Mouse (Mus musculus): ENCODE measurements around the gene Foxl2. TPM values are rescaled to one million over a fixed set of nuclear protein-coding genes. Genes with fewer than 3 reads are reported as not detected.
A peak's percentile ranks its signal among the peaks of the same experiment; 100 is the strongest.

Foxl2 gene
- polyA plus RNA-seq (2014; fragmentation: Nextera tagmentation; extraction: Ambion mirVana): not detected in 2 replicates

DNA sequence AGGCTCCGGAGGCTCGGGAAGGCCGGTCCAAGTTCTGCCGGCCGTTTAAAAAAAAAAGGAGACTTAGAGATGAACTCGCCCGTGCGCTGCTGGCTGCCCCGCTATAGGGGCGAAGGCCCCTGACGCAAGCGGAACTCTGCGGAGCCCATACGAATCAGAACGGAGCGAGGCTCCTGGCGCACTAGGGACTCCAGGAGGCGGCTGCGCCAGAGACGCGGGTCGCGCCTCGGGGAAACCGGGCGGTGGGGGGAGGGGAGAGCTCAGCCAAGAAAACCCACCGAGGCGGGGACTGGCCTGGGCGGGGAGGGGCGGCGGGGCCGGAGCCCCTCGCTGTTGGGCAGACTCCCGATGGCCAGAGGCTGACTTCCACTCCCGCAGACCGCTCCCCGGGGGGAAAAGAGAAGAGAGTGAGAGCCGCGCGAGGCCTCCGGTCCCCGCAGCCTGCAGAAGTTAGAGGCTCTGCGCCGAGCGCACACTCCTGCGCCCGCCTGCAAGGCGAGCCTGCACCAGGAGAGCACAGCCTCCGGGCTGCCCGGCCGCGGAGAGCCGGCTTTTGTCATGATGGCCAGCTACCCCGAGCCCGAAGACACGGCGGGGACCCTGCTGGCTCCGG lies at the start of gene Foxl2:
Gene Foxl2 (plus strand): TSS at position 186 of the 613 bp plus-strand sequence.
- no peak within 1 kb of the TSS for H3K9ac ChIP-seq (ENCODE audit: low read depth, low read length)
- H3K4me1 ChIP-seq (ENCODE audit: control insufficient read depth, insufficient read depth, low read length): peaks cover 25% of the 10 kb centered on the region
- 0 out of 2 replicates have a peak, but pooled peaks have one; percentile 33 for ATAC-seq (replicated peaks; ENCODE audit: insufficient number of reproducible peaks, low FRiP score, low TSS enrichment)
- no peak within 1 kb of the TSS for H3K27ac ChIP-seq (ENCODE audit: low read depth, low read length)
- H3K4me2 ChIP-seq: peak within 1 kb of the TSS; percentile 93
- peak within 1 kb of the TSS; percentile 52 for H3K4me3 ChIP-seq (ENCODE audit: low read depth, low read length)
- H3K36me3 ChIP-seq (ENCODE audit: control insufficient read depth, insufficient read depth, low read length): no peaks in the 10 kb centered on the region
- peaks cover 94% of the 10 kb centered on the region for H3K27me3 ChIP-seq (ENCODE audit: control insufficient read depth, insufficient read depth, low read length)
- no peaks in the 10 kb centered on the region for H3K9me3 ChIP-seq (replicated peaks; ENCODE audit: control insufficient read depth, low read length)
- 0% methylated on average over 50 of the region's 58 CpGs for WGBS (ENCODE audit: insufficient replicate concordance)

DNA sequence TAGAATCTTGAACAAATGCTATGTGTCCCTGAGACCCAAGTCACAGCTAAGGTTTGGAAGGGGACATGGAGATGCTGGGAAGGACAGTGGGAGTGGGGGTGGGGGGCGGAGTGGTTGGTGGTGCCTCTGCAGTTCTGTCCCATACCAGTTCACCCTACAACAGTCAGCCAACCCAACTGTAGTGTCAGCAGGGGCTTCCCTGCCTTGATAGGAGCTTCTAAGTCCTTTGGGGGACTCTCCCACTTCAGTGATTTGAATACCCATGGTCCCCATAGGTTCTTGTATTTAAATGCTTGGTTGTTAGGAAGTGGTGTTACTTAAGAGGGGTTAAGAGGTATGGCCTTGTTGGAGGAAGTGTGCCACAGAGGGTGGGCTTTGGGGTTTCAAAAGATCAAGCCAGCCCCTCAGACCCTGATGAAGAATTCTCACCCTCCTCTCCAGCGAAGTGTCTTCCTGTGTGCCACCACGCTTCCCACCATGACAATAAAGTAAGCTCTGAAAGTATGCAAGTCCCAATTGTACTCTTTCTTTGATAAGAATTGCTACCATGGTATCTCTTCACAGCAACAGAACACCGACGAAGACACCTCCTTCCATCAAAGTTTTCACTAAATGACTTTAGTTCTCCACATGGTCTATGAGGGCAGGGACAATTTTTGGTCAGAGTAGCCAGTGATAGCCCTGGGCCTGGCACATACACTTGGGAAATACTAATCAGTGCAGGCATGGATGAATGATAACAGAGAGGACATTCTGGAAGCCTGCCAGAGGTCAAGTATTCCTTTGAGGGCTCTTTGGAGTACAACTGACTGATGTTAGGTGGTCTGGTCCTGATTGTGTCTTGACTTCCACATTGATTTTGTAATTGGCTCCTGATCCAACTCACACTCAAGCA lies 34.2 kb upstream of the Foxl2 start:
- Histone ChIP-seq H3K36me3 (ENCODE audit: control insufficient read depth, insufficient read depth, low read length) (no peaks in the 10 kb centered on the region), H3K4me2 (no peak overlapping the region), H3K9me3 (replicated peaks; ENCODE audit: control insufficient read depth, low read length) (no peaks in the 10 kb centered on the region), H3K4me1 (ENCODE audit: control insufficient read depth, insufficient read depth, low read length) (peaks cover 4% of the 10 kb centered on the region; the same call in 1 of the 2 replicates), H3K9ac (ENCODE audit: low read depth, low read length) (no peak overlapping the region), H3K4me3 (ENCODE audit: low read depth, low read length) (no peak overlapping the region), H3K27ac (ENCODE audit: low read depth, low read length) (no peak overlapping the region), H3K27me3 (ENCODE audit: control insufficient read depth, insufficient read depth, low read length) (no peaks in the 10 kb centered on the region)
- ATAC-seq (replicated peaks; ENCODE audit: insufficient number of reproducible peaks, low FRiP score, low TSS enrichment): no peak
- 86% methylated on average over 5 of the region's 5 CpGs for WGBS (ENCODE audit: insufficient replicate concordance)

DNA sequence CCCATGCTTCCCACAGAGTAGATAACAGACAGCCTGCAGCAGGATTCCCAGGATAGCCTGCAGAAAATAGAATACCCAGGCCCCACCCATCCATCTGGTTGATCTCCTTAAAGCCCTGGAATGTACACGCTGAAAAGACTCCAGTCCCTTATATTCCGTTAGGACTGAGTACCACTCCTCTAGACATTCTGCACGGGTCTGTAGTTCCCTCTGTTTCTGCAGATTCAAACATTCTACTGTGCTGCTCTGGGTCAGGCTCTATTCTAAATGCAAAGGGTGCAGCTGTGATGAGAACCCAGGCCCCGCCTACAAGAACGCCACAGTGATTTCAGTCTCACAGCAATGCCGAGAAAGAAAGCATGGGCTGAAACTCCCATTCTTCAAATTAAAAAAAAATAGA lies 32.0 kb upstream of the Foxl2 start:
- ATAC-seq (replicated peaks; ENCODE audit: insufficient number of reproducible peaks, low FRiP score, low TSS enrichment): no peak
- Histone ChIP-seq H3K4me2 (peak overlapping the region; percentile 5; the same call in 1 of the 2 replicates), H3K4me1 (ENCODE audit: control insufficient read depth, insufficient read depth, low read length) (peaks cover 4% of the 10 kb centered on the region; the same call in 1 of the 2 replicates), H3K27ac (ENCODE audit: low read depth, low read length) (no peak overlapping the region), H3K9me3 (replicated peaks; ENCODE audit: control insufficient read depth, low read length) (no peaks in the 10 kb centered on the region), H3K36me3 (ENCODE audit: control insufficient read depth, insufficient read depth, low read length) (no peaks in the 10 kb centered on the region), H3K27me3 (ENCODE audit: control insufficient read depth, insufficient read depth, low read length) (no peaks in the 10 kb centered on the region), H3K4me3 (ENCODE audit: low read depth, low read length) (no peak overlapping the region), H3K9ac (ENCODE audit: low read depth, low read length) (no peak overlapping the region)
- 25% methylated on average over 6 of the region's 6 CpGs for WGBS (ENCODE audit: insufficient replicate concordance)

DNA sequence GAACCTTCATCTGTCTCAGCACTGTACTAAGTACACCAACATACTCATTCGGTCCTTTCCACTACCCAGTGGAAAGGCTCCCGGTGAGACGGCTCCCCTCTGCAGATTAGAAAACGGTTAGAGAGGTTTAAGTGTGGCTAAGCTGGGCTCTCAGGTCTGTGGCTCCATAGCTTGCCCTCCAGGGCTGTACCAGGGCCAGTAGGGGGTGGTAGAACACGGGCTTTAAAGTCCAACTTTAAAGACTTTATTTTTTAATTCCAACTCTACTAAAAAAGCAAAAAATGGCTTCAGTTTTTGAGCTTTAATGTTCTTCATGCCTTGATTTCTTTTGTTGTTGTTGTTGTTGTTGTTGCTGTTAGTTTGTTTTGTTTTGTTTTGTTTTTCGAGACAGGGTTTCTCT lies 30.9 kb upstream of the Foxl2 start:
- no peak for ATAC-seq (replicated peaks; ENCODE audit: insufficient number of reproducible peaks, low FRiP score, low TSS enrichment)
- WGBS (ENCODE audit: insufficient replicate concordance): 45% methylated on average over 6 of the region's 6 CpGs
- Histone ChIP-seq H3K4me2 (no peak overlapping the region), H3K27ac (ENCODE audit: low read depth, low read length) (no peak overlapping the region), H3K4me3 (ENCODE audit: low read depth, low read length) (no peak overlapping the region), H3K4me1 (ENCODE audit: control insufficient read depth, insufficient read depth, low read length) (peaks cover 4% of the 10 kb centered on the region; the same call in 1 of the 2 replicates), H3K9me3 (replicated peaks; ENCODE audit: control insufficient read depth, low read length) (no peaks in the 10 kb centered on the region), H3K36me3 (ENCODE audit: control insufficient read depth, insufficient read depth, low read length) (no peaks in the 10 kb centered on the region), H3K27me3 (ENCODE audit: control insufficient read depth, insufficient read depth, low read length) (no peaks in the 10 kb centered on the region), H3K9ac (ENCODE audit: low read depth, low read length) (no peak overlapping the region)

DNA sequence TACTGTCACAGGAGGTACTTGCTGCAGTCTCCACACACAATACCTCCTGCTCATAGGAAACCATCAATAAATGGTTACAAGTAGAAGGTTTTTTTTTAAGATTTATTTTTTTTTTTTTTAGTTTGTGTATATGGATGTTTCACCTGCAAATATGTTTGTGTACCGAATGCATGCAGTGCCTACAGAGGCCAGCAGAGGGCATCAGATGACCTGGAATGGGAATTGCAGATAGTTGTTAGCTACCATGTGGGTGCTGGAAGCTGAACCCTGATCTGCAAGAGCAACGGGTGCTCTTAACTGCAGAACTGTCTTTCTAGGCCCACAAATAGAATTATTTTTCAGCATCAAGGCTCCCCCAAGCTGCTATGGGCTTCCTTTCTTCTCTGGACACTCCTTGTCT lies 25.6 kb upstream of the Foxl2 start:
- no peak for ATAC-seq (replicated peaks; ENCODE audit: insufficient number of reproducible peaks, low FRiP score, low TSS enrichment)
- 0 out of 2 replicates have a peak, but pooled peaks cover 3% of the 10 kb centered on the region for H3K4me1 ChIP-seq (ENCODE audit: control insufficient read depth, insufficient read depth, low read length)
- no peak overlapping the region for H3K27ac ChIP-seq (ENCODE audit: low read depth, low read length)
- H3K27me3 ChIP-seq (ENCODE audit: control insufficient read depth, insufficient read depth, low read length): no peaks in the 10 kb centered on the region
- H3K4me3 ChIP-seq (ENCODE audit: low read depth, low read length): no peak overlapping the region
- WGBS (ENCODE audit: insufficient replicate concordance): 83% methylated on average over 2 of the region's 2 CpGs
- H3K9me3 ChIP-seq (replicated peaks; ENCODE audit: control insufficient read depth, low read length): no peaks in the 10 kb centered on the region
- no peaks in the 10 kb centered on the region for H3K36me3 ChIP-seq (ENCODE audit: control insufficient read depth, insufficient read depth, low read length)
- no peak overlapping the region for H3K4me2 ChIP-seq
- no peak overlapping the region for H3K9ac ChIP-seq (ENCODE audit: low read depth, low read length)

DNA sequence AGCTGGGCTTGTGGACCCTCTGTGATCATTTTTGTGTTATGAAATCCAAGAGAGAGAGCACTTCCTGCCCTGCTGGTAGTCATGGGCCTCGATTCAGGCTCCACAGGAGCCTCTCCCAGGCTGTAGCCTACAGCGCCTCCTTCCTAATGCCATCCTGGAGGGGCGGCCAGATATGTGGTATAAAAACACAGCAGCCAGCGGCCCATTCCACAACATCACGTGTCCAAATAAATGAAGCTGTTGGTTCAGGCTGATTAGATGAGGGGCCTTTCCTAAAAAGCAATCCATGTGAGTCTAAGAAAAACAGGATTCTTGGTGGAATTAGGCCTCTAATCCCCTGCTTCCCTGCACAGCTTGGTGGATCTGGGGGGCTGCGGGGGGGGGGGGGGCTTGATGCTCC lies 22.2 kb upstream of the Foxl2 start:
- ATAC-seq (replicated peaks; ENCODE audit: insufficient number of reproducible peaks, low FRiP score, low TSS enrichment): no peak
- 33% methylated on average over 6 of the region's 6 CpGs for WGBS (ENCODE audit: insufficient replicate concordance)

DNA sequence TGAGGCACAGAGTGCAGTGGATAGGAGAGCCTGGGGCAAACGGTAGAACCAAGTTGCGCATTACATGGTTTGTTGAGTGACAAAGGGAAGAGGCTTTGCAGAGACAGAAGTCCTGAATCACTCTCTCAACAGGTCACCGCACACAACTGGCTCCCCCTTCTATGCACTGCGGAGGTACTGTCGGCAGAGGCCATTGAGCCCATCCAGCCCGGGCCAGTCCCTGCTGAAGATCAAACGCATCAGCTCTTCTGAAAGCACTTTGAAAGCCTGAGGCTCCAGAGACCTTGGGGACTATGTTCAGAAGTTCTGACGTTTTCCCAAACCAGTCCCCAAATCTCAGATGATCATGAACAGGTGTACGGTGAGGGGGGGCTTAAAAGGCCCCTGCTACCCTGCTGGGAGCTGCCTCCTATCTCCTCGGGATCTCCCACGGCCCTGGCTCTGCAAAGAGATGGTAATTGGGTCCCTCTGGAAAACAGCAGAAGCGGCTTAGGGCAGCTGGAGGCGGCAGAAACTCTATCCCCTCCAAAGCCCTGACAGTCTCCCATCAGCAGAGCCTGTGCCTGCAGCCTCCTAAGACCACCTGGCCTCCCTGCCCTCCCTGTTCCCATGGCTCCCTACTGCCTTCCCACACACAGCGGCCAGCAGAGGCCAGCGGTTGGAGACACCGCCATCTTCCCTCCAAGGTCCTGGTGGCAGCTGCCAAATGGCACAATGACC lies 19.7 kb upstream of the Foxl2 start:
- peak; percentile 31; the same call in 1 of the 2 replicates for ATAC-seq (replicated peaks; ENCODE audit: insufficient number of reproducible peaks, low FRiP score, low TSS enrichment)
- 19% methylated on average over 16 of the region's 16 CpGs for WGBS (ENCODE audit: insufficient replicate concordance)
- H3K27me3 ChIP-seq (ENCODE audit: control insufficient read depth, insufficient read depth, low read length): 0 out of 2 replicates have a peak, but pooled peaks cover 4% of the 10 kb centered on the region

More for the DNA sequence above, 22.2 kb upstream of the Foxl2 start:
- Histone ChIP-seq H3K9ac (ENCODE audit: low read depth, low read length) (no peak overlapping the region), H3K27ac (ENCODE audit: low read depth, low read length) (no peak overlapping the region), H3K4me3 (ENCODE audit: low read depth, low read length) (no peak overlapping the region), H3K36me3 (ENCODE audit: control insufficient read depth, insufficient read depth, low read length) (no peaks in the 10 kb centered on the region), H3K4me2 (no peak overlapping the region), H3K27me3 (ENCODE audit: control insufficient read depth, insufficient read depth, low read length) (0 out of 2 replicates have a peak, but pooled peaks cover 4% of the 10 kb centered on the region), H3K4me1 (ENCODE audit: control insufficient read depth, insufficient read depth, low read length) (0 out of 2 replicates have a peak, but pooled peaks cover 3% of the 10 kb centered on the region), H3K9me3 (replicated peaks; ENCODE audit: control insufficient read depth, low read length) (no peaks in the 10 kb centered on the region)

DNA sequence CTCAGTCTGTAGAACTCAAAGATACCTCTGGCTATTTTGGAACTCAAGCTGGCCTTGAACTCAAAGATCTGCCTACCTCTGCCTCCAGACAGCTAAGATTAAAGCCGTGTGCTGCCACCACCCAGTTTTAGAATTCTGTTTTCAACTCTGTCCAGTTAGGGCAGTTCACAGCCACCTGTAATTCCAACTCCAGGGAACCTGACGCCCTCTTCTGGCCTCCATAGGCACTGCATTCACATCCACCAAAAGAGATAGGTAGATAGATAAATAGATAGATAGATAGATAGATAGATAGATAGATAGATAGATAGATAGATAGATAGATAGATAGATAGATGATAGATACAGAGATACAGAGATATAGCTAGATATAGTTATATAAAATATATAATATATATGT lies 15.8 kb upstream of the Foxl2 start:
- Histone ChIP-seq H3K4me1 (ENCODE audit: control insufficient read depth, insufficient read depth, low read length) (no peaks in the 10 kb centered on the region), H3K36me3 (ENCODE audit: control insufficient read depth, insufficient read depth, low read length) (no peaks in the 10 kb centered on the region), H3K9ac (ENCODE audit: low read depth, low read length) (no peak overlapping the region), H3K4me2 (no peak overlapping the region), H3K9me3 (replicated peaks; ENCODE audit: control insufficient read depth, low read length) (no peaks in the 10 kb centered on the region), H3K27me3 (ENCODE audit: control insufficient read depth, insufficient read depth, low read length) (0 out of 2 replicates have a peak, but pooled peaks cover 4% of the 10 kb centered on the region), H3K4me3 (ENCODE audit: low read depth, low read length) (no peak overlapping the region), H3K27ac (ENCODE audit: low read depth, low read length) (no peak overlapping the region)
- 19% methylated on average over 2 of the region's 2 CpGs for WGBS (ENCODE audit: insufficient replicate concordance)
- ATAC-seq (replicated peaks; ENCODE audit: insufficient number of reproducible peaks, low FRiP score, low TSS enrichment): no peak

More for the DNA sequence above, 19.7 kb upstream of the Foxl2 start:
- no peak overlapping the region for H3K4me3 ChIP-seq (ENCODE audit: low read depth, low read length)
- H3K4me1 ChIP-seq (ENCODE audit: control insufficient read depth, insufficient read depth, low read length): 0 out of 2 replicates have a peak, but pooled peaks cover 3% of the 10 kb centered on the region
- no peak overlapping the region for H3K9ac ChIP-seq (ENCODE audit: low read depth, low read length)
- H3K27ac ChIP-seq (ENCODE audit: low read depth, low read length): no peak overlapping the region
- H3K4me2 ChIP-seq: no peak overlapping the region
- no peaks in the 10 kb centered on the region for H3K36me3 ChIP-seq (ENCODE audit: control insufficient read depth, insufficient read depth, low read length)
- no peaks in the 10 kb centered on the region for H3K9me3 ChIP-seq (replicated peaks; ENCODE audit: control insufficient read depth, low read length)
